Mouse (Mus musculus) spleen, postnatal 10 days (tissue): ENCODE measurements around the gene Vars2.

Experiments used
- DNase-seq, 2 experiments: peaks; one replicate each; pipeline ENCODE4 v3.0.0; 2021 to 2022; ENCODE audit warnings: low spot score in 2 of 2

The Vars2 gene

GRCm38 (mm10) chr17:35635202-35635601 is 32.2 kb downstream of the Vars2 start:
- no peak for DNase-seq

GRCm38 (mm10) chr17:35633992-35634391 is 33.4 kb downstream of the Vars2 start:
- DNase-seq, result no peak

GRCm38 (mm10) chr17:35626537-35626936 is 40.9 kb downstream of the Vars2 start, which contains the start of gene Gm9573:
Gene Gm9573, minus strand, starts transcription at chr17:35626637.
- no peak for DNase-seq

- DNase-seq, result no peak
Observed at GRCm38 (mm10) chr17:35617127-35617526, 50.3 kb downstream of the Vars2 start.
